Mouse (Mus musculus): ENCODE measurements around the gene Phrf1. TPM values are rescaled to one million over a fixed set of nuclear protein-coding genes. Genes with fewer than 3 reads are reported as not detected.

Phrf1 gene
- total and polyA plus RNA-seq, 3 experiments, result 66.1 to 1,029 (median 91.2) TPM

DNA sequence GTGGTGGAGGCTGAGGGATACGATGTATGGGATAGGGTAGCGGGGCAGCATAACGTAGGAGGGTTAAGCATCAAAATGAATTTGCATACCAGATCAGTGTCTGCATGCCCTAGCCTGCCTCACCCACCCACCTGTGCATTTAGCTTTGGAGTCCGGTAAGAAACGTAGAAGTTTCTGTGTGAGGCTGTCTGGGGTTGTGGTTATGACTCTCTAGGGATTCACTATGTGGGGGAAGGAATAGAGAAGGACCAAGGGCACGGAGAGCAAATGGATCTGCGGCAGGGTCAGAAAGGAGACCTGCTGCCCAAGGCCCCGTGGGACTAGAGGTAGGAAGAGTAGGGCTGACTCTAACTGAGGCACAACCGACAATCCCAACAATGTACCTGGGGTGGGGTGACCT is 46.8 kb downstream of the Phrf1 start:
- Histone ChIP-seq H3K9ac (ENCODE audit: control insufficient read depth, low read depth, low read length, poor library complexity, severe bottlenecking) (no peak overlapping the region), H3K36me3 (ENCODE audit: control insufficient read depth in 1 of 2, insufficient read depth in 2 of 2, low read length in 2 of 2) (no peaks in the 10 kb centered on the region), H3K79me2 (ENCODE audit: control insufficient read depth, insufficient read depth, low read length, poor library complexity) (no peaks in the 10 kb centered on the region), H3K27me3 (ENCODE audit: control insufficient read depth in 1 of 2, insufficient read depth in 2 of 2, low read length in 2 of 2) (no peaks in the 10 kb centered on the region), H3K27ac (ENCODE audit: control insufficient read depth, low read depth, low read length) (no peak overlapping the region), H3K4me1 (ENCODE audit: control insufficient read depth in 1 of 2, insufficient read depth in 2 of 2, low read length in 2 of 2) (no peaks in the 10 kb centered on the region), H3K9me3 (replicated peaks; ENCODE audit: insufficient read depth, low read length) (no peaks in the 10 kb centered on the region), H3K4me3 (ENCODE audit: control insufficient read depth in 1 of 2, insufficient read depth in 1 of 2, low read depth in 2 of 2, low read length in 2 of 2) (no peak overlapping the region)
- no peak for TF ChIP-seq JUND (IDR thresholded peaks at IDR 0.05; ENCODE audit: low read depth, low read length)
- TF ChIP-seq ETS1 (IDR thresholded peaks at IDR 0.05; ENCODE audit: low read depth, low read length), result no peak
- no peak for TF ChIP-seq NELFE (IDR thresholded peaks at IDR 0.05; ENCODE audit: low read depth, low read length)
- TF ChIP-seq SMC3 (IDR thresholded peaks at IDR 0.05; ENCODE audit: low read depth, low read length), result no peak
- TF ChIP-seq MEF2A (IDR thresholded peaks at IDR 0.05; ENCODE audit: extremely low read depth, insufficient replicate concordance, low read depth, low read length, poor library complexity, severe bottlenecking), result no peak
- no peak for TF ChIP-seq MAFK (IDR thresholded peaks at IDR 0.05; ENCODE audit: borderline replicate concordance, low read depth, low read length)
- TF ChIP-seq TBP (IDR thresholded peaks at IDR 0.05; ENCODE audit: low read depth, low read length), result no peak
- TF ChIP-seq ZKSCAN1 (IDR thresholded peaks at IDR 0.05; ENCODE audit: low read depth, low read length), result no peak
- no peak for TF ChIP-seq BHLHE40 (IDR thresholded peaks at IDR 0.05; ENCODE audit: borderline replicate concordance, low read depth, low read length)
- TF ChIP-seq NRF1 (IDR thresholded peaks at IDR 0.05; ENCODE audit: insufficient read depth, low read depth, low read length, poor library complexity, severe bottlenecking), result no peak
- TF ChIP-seq ZMIZ1 (IDR thresholded peaks at IDR 0.05; ENCODE audit: low read depth, low read length), result no peak
- no peak for TF ChIP-seq CTCF (IDR thresholded peaks at IDR 0.05 in 2 of 3, conservative IDR thresholded peaks at IDR 0.05 in 1 of 3; ENCODE audit: control insufficient read depth in 1 of 3, insufficient read depth in 1 of 3, low read depth in 2 of 3, low read length in 3 of 3, poor library complexity in 1 of 3, severe bottlenecking in 1 of 3)
- TF ChIP-seq MXI1 (IDR thresholded peaks at IDR 0.05; ENCODE audit: low read depth, low read length), result no peak
- no peak for TF ChIP-seq GATA1 (IDR thresholded peaks at IDR 0.05; ENCODE audit: low read depth, low read length)
- TF ChIP-seq USF1 (IDR thresholded peaks at IDR 0.05; ENCODE audit: low read depth, low read length), result no peak
- no peak for TF ChIP-seq CHD1 (IDR thresholded peaks at IDR 0.05; ENCODE audit: low read depth, low read length)
- TF ChIP-seq SIN3A (IDR thresholded peaks at IDR 0.05; ENCODE audit: low read length), result no peak
- TF ChIP-seq POLR2AphosphoS2 (IDR thresholded peaks at IDR 0.05; ENCODE audit: low read length), result no peak
- TF ChIP-seq GABPA (IDR thresholded peaks at IDR 0.05; ENCODE audit: low read depth, low read length), result no peak
- DNase-seq (ENCODE audit: low read depth, low spot score), result no peak

DNA sequence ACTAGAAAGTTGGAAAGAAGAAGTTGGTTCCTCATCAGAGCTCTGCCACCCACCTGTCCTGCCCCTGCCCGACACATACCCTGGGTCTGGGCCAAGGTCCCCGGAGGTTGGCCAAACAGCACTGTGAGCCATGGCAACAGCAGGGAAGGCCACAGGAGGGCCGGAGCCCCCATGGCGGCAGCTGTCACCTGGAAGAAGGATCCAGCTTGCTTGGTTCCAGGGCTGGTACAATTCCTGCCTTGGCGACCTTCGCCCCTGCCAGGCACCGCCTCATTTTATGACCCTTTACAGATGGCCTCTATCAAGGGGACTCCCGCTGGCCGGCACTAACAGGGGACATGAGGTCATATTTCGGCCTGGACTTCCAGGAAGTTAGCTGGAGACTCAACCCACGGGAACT is 48.0 kb downstream of the Phrf1 start, which contains the start of gene Cdhr5:
Gene Cdhr5 (minus strand): TSS at position 241 of the 400 bp plus-strand sequence.
- H3K36me3 ChIP-seq (ENCODE audit: control insufficient read depth in 1 of 2, insufficient read depth in 2 of 2, low read length in 2 of 2), result no peaks in the 10 kb centered on the region
- H3K9ac ChIP-seq (ENCODE audit: control insufficient read depth, low read depth, low read length, poor library complexity, severe bottlenecking), result no peak within 1 kb of the TSS
- no peaks in the 10 kb centered on the region for H3K27me3 ChIP-seq (ENCODE audit: control insufficient read depth in 1 of 2, insufficient read depth in 2 of 2, low read length in 2 of 2)
- TF ChIP-seq MXI1 (IDR thresholded peaks at IDR 0.05; ENCODE audit: low read depth, low read length), result no peak
- no peak for TF ChIP-seq ZKSCAN1 (IDR thresholded peaks at IDR 0.05; ENCODE audit: low read depth, low read length)
- no peak for TF ChIP-seq CHD2 (IDR thresholded peaks at IDR 0.05; ENCODE audit: low read length)
- no peak for TF ChIP-seq ZMIZ1 (IDR thresholded peaks at IDR 0.05; ENCODE audit: low read depth, low read length)
- no peak for TF ChIP-seq CHD1 (IDR thresholded peaks at IDR 0.05; ENCODE audit: low read depth, low read length)
- no peak for TF ChIP-seq SIN3A (IDR thresholded peaks at IDR 0.05; ENCODE audit: low read length)
- TF ChIP-seq MAX (IDR thresholded peaks at IDR 0.05; ENCODE audit: low read length), result no peak
- TF ChIP-seq TCF12 (IDR thresholded peaks at IDR 0.05; ENCODE audit: low read depth, low read length), result no peak
- no peak for TF ChIP-seq ZC3H11A (IDR thresholded peaks at IDR 0.05; ENCODE audit: low read depth, low read length)
- TF ChIP-seq CTCF (IDR thresholded peaks at IDR 0.05 in 2 of 3, conservative IDR thresholded peaks at IDR 0.05 in 1 of 3; ENCODE audit: control insufficient read depth in 1 of 3, insufficient read depth in 1 of 3, low read depth in 2 of 3, low read length in 3 of 3, poor library complexity in 1 of 3, severe bottlenecking in 1 of 3), result no peak
- TF ChIP-seq GATA1 (IDR thresholded peaks at IDR 0.05; ENCODE audit: low read depth, low read length), result no peak
- no peak for TF ChIP-seq MYC (IDR thresholded peaks at IDR 0.05; ENCODE audit: low read depth, low read length)
- TF ChIP-seq ETS1 (IDR thresholded peaks at IDR 0.05; ENCODE audit: low read depth, low read length), result no peak
- TF ChIP-seq MAFK (IDR thresholded peaks at IDR 0.05; ENCODE audit: borderline replicate concordance, low read depth, low read length), result no peak
- no peak for TF ChIP-seq ELF1 (IDR thresholded peaks at IDR 0.05; ENCODE audit: low read depth, low read length)
- no peak within 1 kb of the TSS for H3K4me3 ChIP-seq (ENCODE audit: control insufficient read depth in 1 of 2, insufficient read depth in 1 of 2, low read depth in 2 of 2, low read length in 2 of 2)
- H3K9me3 ChIP-seq (replicated peaks; ENCODE audit: insufficient read depth, low read length), result no peaks in the 10 kb centered on the region
- no peak within 1 kb of the TSS for H3K27ac ChIP-seq (ENCODE audit: control insufficient read depth, low read depth, low read length)
- H3K4me1 ChIP-seq (ENCODE audit: control insufficient read depth in 1 of 2, insufficient read depth in 2 of 2, low read length in 2 of 2), result no peaks in the 10 kb centered on the region
- no peak for DNase-seq (ENCODE audit: low read depth, low spot score)
- no peaks in the 10 kb centered on the region for H3K79me2 ChIP-seq (ENCODE audit: control insufficient read depth, insufficient read depth, low read length, poor library complexity)

Measured in MEL (cell line).